Comparison of ENCODE assay signal across 23 mouse cellular contexts in the genomic region with DNA sequence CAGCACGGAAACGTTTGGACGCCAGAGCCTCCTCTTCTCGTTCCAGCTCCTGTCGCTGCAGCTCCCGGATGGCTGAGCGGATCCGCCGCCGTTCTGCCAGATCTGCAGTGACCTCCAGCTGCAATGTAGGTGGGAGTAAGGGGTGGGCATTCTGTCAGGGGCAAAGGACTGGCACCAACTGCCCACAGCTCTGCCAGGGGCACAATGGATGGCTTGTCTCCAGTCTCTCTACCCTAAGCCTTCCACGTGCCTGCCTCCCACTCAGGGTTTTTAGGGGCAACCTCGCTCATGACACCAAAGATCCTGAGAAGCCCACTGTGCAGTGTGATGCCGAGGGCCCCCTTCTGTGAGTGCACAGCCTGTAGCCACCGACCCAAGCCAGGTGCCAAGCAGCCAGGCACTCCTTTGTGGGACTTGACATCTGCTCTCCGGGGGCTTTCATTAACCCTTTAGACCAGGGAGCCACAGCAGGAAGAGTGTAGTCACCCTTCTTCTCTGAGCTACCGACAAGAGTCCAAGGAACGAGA. TPM values are rescaled to one million over a fixed set of nuclear protein-coding genes. Genes with fewer than 3 reads are reported as not detected.
DNase-seq lines count a peak whose midpoint lies in the region; ATAC-seq and TF ChIP-seq lines count a peak whose summit lies in the region.
"Had no signal": no experiment of that assay in that cellular context is flagged by ENCODE, and none has a peak within 500 bp of the region (broad histone marks: within the 10 kb centered on the region; RNA-seq: fewer than 3 reads in every experiment).

No protein-coding gene starts in this region.

- no peak overlapping the region for H3K4me3 ChIP-seq in heart, adult 2 months
- peak overlapping the region; percentile 18; the same call in 1 of the 2 replicates for H3K4me3 ChIP-seq in small intestine, adult 2 months (ENCODE audit: low read depth, low read length)
- no peak overlapping the region for H3K4me3 ChIP-seq in liver, postnatal 0 days (ENCODE audit: low read depth, low read length)
- H3K4me3 ChIP-seq: forebrain, embryonic 10.5 days; heart, embryonic 12.5 days; intestine, embryonic 15.5 days; kidney, embryonic 15.5 days; left cerebral cortex, adult 2 months; midbrain, embryonic 10.5 days had no signal

- no peak for TF ChIP-seq CTCF in heart, adult 2 months (IDR thresholded peaks at IDR 0.05)
- TF ChIP-seq CTCF in small intestine, adult 2 months (IDR thresholded peaks at IDR 0.05; ENCODE audit: extremely low read depth, insufficient read length, insufficient replicate concordance, low read depth, low read length) = no peak
- TF ChIP-seq CTCF in liver, postnatal 0 days (IDR thresholded peaks at IDR 0.05; ENCODE audit: low read depth) = no peak

- H3K9ac ChIP-seq in heart, adult 2 months (ENCODE audit: low read depth, low read length) = no peak overlapping the region
- H3K9ac ChIP-seq in liver, postnatal 0 days (replicated peaks) = no peak overlapping the region
- H3K9ac ChIP-seq: heart, embryonic 12.5 days; intestine, embryonic 15.5 days; kidney, embryonic 15.5 days had no signal

- H3K9me3 ChIP-seq in liver, postnatal 0 days (ENCODE audit: low read length) = no peaks in the 10 kb centered on the region
- H3K9me3 ChIP-seq: forebrain, embryonic 10.5 days; heart, embryonic 12.5 days; intestine, embryonic 15.5 days; kidney, embryonic 15.5 days; midbrain, embryonic 10.5 days had no signal

- peaks cover 9% of the 10 kb centered on the region for H3K4me1 ChIP-seq in heart, adult 2 months (ENCODE audit: control insufficient read depth, insufficient read depth, low read length)
- H3K4me1 ChIP-seq in small intestine, adult 2 months (ENCODE audit: control insufficient read depth, insufficient read depth, insufficient read length, low read length) = peaks cover 18% of the 10 kb centered on the region
- peaks cover 30% of the 10 kb centered on the region for H3K4me1 ChIP-seq in liver, postnatal 0 days (ENCODE audit: insufficient read depth)

- peak overlapping the region; percentile 93; the same call in 1 of the 2 replicates for H3K27ac ChIP-seq in heart, adult 2 months
- H3K27ac ChIP-seq in small intestine, adult 2 months (ENCODE audit: insufficient read depth, low read depth, low read length) = no peak overlapping the region
- H3K27ac ChIP-seq in liver, postnatal 0 days (ENCODE audit: low read depth) = no peak overlapping the region
- H3K27ac ChIP-seq: forebrain, embryonic 10.5 days; intestine, embryonic 15.5 days; kidney, embryonic 15.5 days; left cerebral cortex, adult 2 months; midbrain, embryonic 10.5 days had no signal

- H3K4me2 ChIP-seq in liver, postnatal 0 days (ENCODE audit: low read depth, low read length) = no peak overlapping the region
- H3K4me2 ChIP-seq: heart, embryonic 12.5 days; intestine, embryonic 15.5 days; kidney, embryonic 15.5 days had no signal

- intact Hi-C loops in heart, adult 2 months (cut with DNase I) = loop anchor here (10.0 kb wide), 1 partner anchor 381 kb away; a partner anchor contains a TSS
- intact Hi-C loops in heart, postnatal 25 days (cut with DNase I) = loop anchor here (10.0 kb wide), 2 partner anchors 101 to 351 kb away; no protein-coding TSS in a partner anchor

- DNase-seq in cerebellum, adult 8-10 months = peak; percentile 15
- DNase-seq in cerebellum, postnatal 4 days (ENCODE audit: low spot score in 2 of 2) = no peak
- peak in 1 of 2 experiments; percentile 22 for DNase-seq in heart, adult 2 months
- DNase-seq in heart, postnatal 25 days (ENCODE audit: low spot score) = no peak
- peak; percentile 5 to 42 for DNase-seq in kidney, postnatal 25 days
- DNase-seq in kidney, adult 18-20 months = no peak
- no peak for DNase-seq in liver, postnatal 0 days
- DNase-seq: adrenal gland, postnatal 14 days; forebrain, postnatal 0 days; heart, postnatal 4 days; lung, adult 18-20 months; lung, postnatal 10 days; spleen, adult 18-20 months had no signal

- no peaks in the 10 kb centered on the region for H3K27me3 ChIP-seq in heart, adult 2 months (ENCODE audit: control insufficient read depth, insufficient read depth, low read length)
- H3K27me3 ChIP-seq in small intestine, adult 2 months (ENCODE audit: control insufficient read depth, insufficient read depth, low read length) = no peaks in the 10 kb centered on the region
- H3K27me3 ChIP-seq in liver, postnatal 0 days (ENCODE audit: insufficient read depth, low read length) = no peaks in the 10 kb centered on the region
- H3K27me3 ChIP-seq: heart, embryonic 12.5 days; intestine, embryonic 15.5 days; kidney, embryonic 15.5 days had no signal

- 83% methylated on average over 17 of the region's 17 CpGs for WGBS in heart, adult 2 months
- 91% methylated on average over 17 of the region's 17 CpGs for WGBS in small intestine, adult 2 months
- 92% methylated on average over 17 of the region's 17 CpGs for WGBS in liver, postnatal 0 days (ENCODE audit: insufficient replicate concordance)

- no peaks in the 10 kb centered on the region for H3K79me2 ChIP-seq in heart, adult 2 months (replicated peaks; ENCODE audit: control insufficient read depth, insufficient read depth, low read length)

- no peak for ATAC-seq in liver, postnatal 0 days
- ATAC-seq: forebrain, postnatal 0 days; hindbrain, embryonic 16.5 days; intestine, embryonic 15.5 days had no signal

- TF ChIP-seq EP300 in heart, adult 2 months (IDR thresholded peaks at IDR 0.05; ENCODE audit: insufficient read depth, low read depth, low read length) = no peak
- TF ChIP-seq EP300 in liver, postnatal 0 days (IDR thresholded peaks at IDR 0.05; ENCODE audit: low read depth) = no peak

- H3K36me3 ChIP-seq in heart, adult 2 months (ENCODE audit: control insufficient read depth, insufficient read depth, low read length) = peaks cover 3% of the 10 kb centered on the region; the same call in 1 of the 2 replicates
- H3K36me3 ChIP-seq in small intestine, adult 2 months (ENCODE audit: control insufficient read depth, insufficient read depth, low read length) = peaks cover 42% of the 10 kb centered on the region
- H3K36me3 ChIP-seq in liver, postnatal 0 days (replicated peaks; ENCODE audit: insufficient read depth, low read length) = peaks cover 43% of the 10 kb centered on the region

- 0 out of 2 replicates have a peak, but pooled peaks have one; percentile 9 for TF ChIP-seq POLR2A in heart, adult 2 months (IDR thresholded peaks at IDR 0.05; ENCODE audit: insufficient read depth, low read depth, low read length)
- TF ChIP-seq POLR2A in small intestine, adult 2 months (IDR thresholded peaks at IDR 0.05; ENCODE audit: low read depth, low read length) = no peak

RNA-seq across cellular contexts. Expression of a gene that starts 6.9 kb away (rescaled TPM):
- 100 to 1,000 TPM; 137 to 154 TPM for total RNA-seq in heart, adult 2 months (2021)
- polyA plus RNA-seq in heart, adult 2 months (2012; rRNA removed) = 159 and 167 TPM in 2 replicates
- total RNA-seq in heart, postnatal 25 days (2021) = 100 to 1,000 TPM; 170 to 174 TPM
- 46.4 and 54.0 TPM in 2 replicates for polyA plus RNA-seq in small intestine, adult 2 months (2012; rRNA removed)
- 8.4 and 8.9 TPM in 2 replicates for polyA plus RNA-seq in liver, postnatal 0 days (2015; fragmentation: Nextera tagmentation; extraction: Ambion mirVana)

RNA-seq across cellular contexts. Expression of a gene that starts 19.0 kb away (rescaled TPM):
- 10 to 100 TPM; 41.7 to 42.8 TPM for total RNA-seq in heart, adult 2 months (2021)
- 67.8 and 78.3 TPM in 2 replicates for polyA plus RNA-seq in heart, adult 2 months (2012; rRNA removed)
- 10 to 100 TPM; 40.6 to 44.9 TPM for total RNA-seq in heart, postnatal 25 days (2021)
- polyA plus RNA-seq in small intestine, adult 2 months (2012; rRNA removed) = 107 and 174 TPM in 2 replicates
- polyA plus RNA-seq in liver, postnatal 0 days (2015; fragmentation: Nextera tagmentation; extraction: Ambion mirVana) = 9.9 and 11.7 TPM in 2 replicates

RNA-seq across cellular contexts. Expression of a gene that starts 28.8 kb away (rescaled TPM):
- total RNA-seq in heart, adult 2 months (2021) = 10 to 100 TPM; 23.4 to 23.6 TPM
- polyA plus RNA-seq in heart, adult 2 months (2012; rRNA removed) = 20.1 and 22.2 TPM in 2 replicates
- 10 to 100 TPM; 29.4 to 30.6 TPM for total RNA-seq in heart, postnatal 25 days (2021)
- 12.9 and 22.5 TPM in 2 replicates for polyA plus RNA-seq in small intestine, adult 2 months (2012; rRNA removed)
- polyA plus RNA-seq in liver, postnatal 0 days (2015; fragmentation: Nextera tagmentation; extraction: Ambion mirVana) = 0.83 and 0.86 TPM in 2 replicates
- total RNA-seq: common myeloid progenitor, adult 5-6 weeks; liver, adult 2 months had no signal

RNA-seq across cellular contexts. Expression of a gene that starts 45.4 kb away (rescaled TPM):
- total RNA-seq in heart, adult 2 months (2021) = under 1 TPM in 1 of 2 experiments, not detected in 1; 0.09 TPM
- polyA plus RNA-seq in heart, adult 2 months (2012; rRNA removed) = 0.23 and 0.25 TPM in 2 replicates
- total RNA-seq in heart, postnatal 25 days (2021) = not detected
- 0.18 and 0.48 TPM in 2 replicates for polyA plus RNA-seq in small intestine, adult 2 months (2012; rRNA removed)
- polyA plus RNA-seq in liver, postnatal 0 days (2015; fragmentation: Nextera tagmentation; extraction: Ambion mirVana) = 0.07 TPM in 1 of 2 replicates, not detected in the other
- total RNA-seq: common myeloid progenitor, adult 5-6 weeks; liver, adult 2 months had no signal

Comparison
In these comparisons a context has a peak if more than half of its experiments do, and no peak if none do; other contexts are left out.
1. DNase-seq: peak in cerebellum, adult 8-10 months (single experiment) and kidney, postnatal 25 days (2 of 2); none in cerebellum, postnatal 4 days (0 of 2), heart, postnatal 25 days (single experiment), kidney, adult 18-20 months (single experiment) and liver, postnatal 0 days (single experiment).